Mouse (Mus musculus) erythroid progenitor cell, adult 5-6 weeks (primary cell): ENCODE measurements around the gene Eln. TPM values are rescaled to one million over a fixed set of nuclear protein-coding genes. Genes with fewer than 3 reads are reported as not detected.

Experiments used
- total RNA-seq, 2 experiments: library from RNA; stranded (forward) in 1 of 2; stranded (reverse) in 1 of 2; fragments of 150-400 nt in 1 of 2; fragments of 186-747, 209-891 nt in 1 of 2; gene quantifications; 2 replicates each; pipeline versions ENCODE4 v1.2.3 to v1.2.4; 2015 to 2017; ENCODE audit warnings: low replicate concordance in 2 of 2

The Eln gene
- total RNA-seq, 2 experiments from 2014 or later = not detected

Other genes with a start within 250 kb of the Eln start
- 0.84 TPM in 1 of 2 replicates, not detected in the other for gene Clip2, start 194.9 kb downstream of the Eln start, total RNA-seq (2015; ENCODE audit: low replicate concordance)
- gene Clip2, start 194.9 kb downstream of the Eln start, total RNA-seq (2017; ENCODE audit: low replicate concordance) = 0.68 and 0.77 TPM in 2 replicates
- not detected in 2 replicates for gene Syna, start 187.2 kb downstream of the Eln start, total RNA-seq (2015; ENCODE audit: low replicate concordance)
- not detected in 2 replicates for gene Syna, start 187.2 kb downstream of the Eln start, total RNA-seq (2017; ENCODE audit: low replicate concordance)
- 83.4 and 101 TPM in 2 replicates for gene Rfc2, start 166.0 kb downstream of the Eln start, total RNA-seq (2015; ENCODE audit: low replicate concordance)
- gene Rfc2, start 166.0 kb downstream of the Eln start, total RNA-seq (2017; ENCODE audit: low replicate concordance) = 51.7 and 56.7 TPM in 2 replicates
- 4.2 and 9.4 TPM in 2 replicates for gene Lat2, start 132.3 kb downstream of the Eln start, total RNA-seq (2015; ENCODE audit: low replicate concordance)
- gene Lat2, start 132.3 kb downstream of the Eln start, total RNA-seq (2017; ENCODE audit: low replicate concordance) = 4.0 and 14.3 TPM in 2 replicates
- 105 and 157 TPM in 2 replicates for gene Eif4h, start 107.8 kb downstream of the Eln start, total RNA-seq (2015; ENCODE audit: low replicate concordance)
- gene Eif4h, start 107.8 kb downstream of the Eln start, total RNA-seq (2017; ENCODE audit: low replicate concordance) = 150 and 178 TPM in 2 replicates
- gene Limk1, start 58.7 kb downstream of the Eln start, total RNA-seq (2015; ENCODE audit: low replicate concordance) = 0.42 and 1.8 TPM in 2 replicates
- 0.64 and 0.76 TPM in 2 replicates for gene Limk1, start 58.7 kb downstream of the Eln start, total RNA-seq (2017; ENCODE audit: low replicate concordance)
- gene Tmem270, start 159.4 kb upstream of the Eln start, total RNA-seq (2015; ENCODE audit: low replicate concordance) = 2.5 TPM in 1 of 2 replicates, not detected in the other
- gene Tmem270, start 159.4 kb upstream of the Eln start, total RNA-seq (2017; ENCODE audit: low replicate concordance) = not detected in 2 replicates
- 702 and 793 TPM in 2 replicates for gene Cldn13, start 168.2 kb upstream of the Eln start, total RNA-seq (2015; ENCODE audit: low replicate concordance)
- gene Cldn13, start 168.2 kb upstream of the Eln start, total RNA-seq (2017; ENCODE audit: low replicate concordance) = 370 and 493 TPM in 2 replicates
- gene Mettl27, start 185.0 kb upstream of the Eln start, total RNA-seq (2015; ENCODE audit: low replicate concordance) = 41.1 and 65.6 TPM in 2 replicates
- gene Mettl27, start 185.0 kb upstream of the Eln start, total RNA-seq (2017; ENCODE audit: low replicate concordance) = 28.3 and 42.1 TPM in 2 replicates
- gene Cldn4, start 199.6 kb upstream of the Eln start, total RNA-seq (2015; ENCODE audit: low replicate concordance) = 0.84 TPM in 1 of 2 replicates, not detected in the other
- gene Cldn4, start 199.6 kb upstream of the Eln start, total RNA-seq (2017; ENCODE audit: low replicate concordance) = not detected in 2 replicates
- not detected in 2 replicates for gene Cldn3, start 238.9 kb upstream of the Eln start, total RNA-seq (2015; ENCODE audit: low replicate concordance)
- not detected in 2 replicates for gene Cldn3, start 238.9 kb upstream of the Eln start, total RNA-seq (2017; ENCODE audit: low replicate concordance)